Mouse (Mus musculus): ENCODE data around the gene Afg3l1. TPM values are rescaled to one million over a fixed set of nuclear protein-coding genes. Genes with fewer than 3 reads are reported as not detected.
"Not testable (repeated sequence)": the region's sequence is repeated elsewhere in the genome, so short reads cannot be mapped to it uniquely, and the experiment has no call there.

Gene Afg3l1
- polyA plus RNA-seq, 1 experiment from 2014 or later: 55.9 TPM

DNA sequence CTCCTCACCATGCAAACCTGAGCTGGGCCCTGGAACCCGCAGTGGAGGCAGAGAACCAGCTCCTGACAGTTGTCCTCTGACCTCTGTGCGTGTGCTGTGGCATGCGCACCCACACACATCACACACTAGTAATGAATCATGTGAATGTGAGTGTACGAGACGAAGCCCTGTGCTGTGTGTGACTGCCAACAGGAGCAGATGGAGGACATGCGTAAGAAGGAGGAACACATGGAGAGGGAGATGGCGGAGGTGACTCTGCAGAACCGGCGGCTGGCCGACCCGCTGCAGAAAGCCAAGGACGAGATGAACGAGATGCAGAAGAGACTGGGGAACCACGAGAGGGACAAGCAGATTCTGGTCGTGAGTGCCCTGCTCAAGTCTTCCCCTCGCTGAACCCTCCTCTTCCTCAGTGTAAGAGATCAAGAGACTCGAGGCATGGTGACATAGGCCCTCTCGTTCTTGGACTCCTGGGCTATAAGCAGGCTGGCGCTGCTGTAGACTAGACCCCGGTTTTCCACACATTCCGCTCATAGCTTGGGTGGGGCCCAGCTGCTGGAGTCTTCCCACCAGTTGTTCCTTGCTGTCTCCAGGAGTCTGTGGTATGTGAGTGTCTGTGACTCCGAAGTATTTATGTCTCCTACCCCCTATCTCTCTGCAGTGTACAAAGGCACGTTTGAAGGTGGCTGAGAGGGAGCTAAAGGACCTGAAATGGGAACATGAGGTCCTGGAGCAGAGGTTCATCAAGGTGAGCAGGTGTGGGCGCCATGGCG, 50.2 kb downstream of the Afg3l1 start:
- no peak overlapping the region for H3K9ac ChIP-seq
- no peaks in the 10 kb centered on the region for H3K9me3 ChIP-seq (replicated peaks)
- peaks cover 100% of the 10 kb centered on the region for H3K36me3 ChIP-seq (ENCODE audit: poor library complexity, severe bottlenecking)
- 0 out of 2 replicates have a peak, but pooled peaks have one; percentile 38 for ATAC-seq
- WGBS: 89% methylated on average over 25 of the region's 25 CpGs
- H3K27me3 ChIP-seq: no peaks in the 10 kb centered on the region
- H3K27ac ChIP-seq: no peak overlapping the region
- H3K4me1 ChIP-seq: no peaks in the 10 kb centered on the region
- H3K4me3 ChIP-seq: no peak overlapping the region
- no peak overlapping the region for H3K4me2 ChIP-seq

DNA sequence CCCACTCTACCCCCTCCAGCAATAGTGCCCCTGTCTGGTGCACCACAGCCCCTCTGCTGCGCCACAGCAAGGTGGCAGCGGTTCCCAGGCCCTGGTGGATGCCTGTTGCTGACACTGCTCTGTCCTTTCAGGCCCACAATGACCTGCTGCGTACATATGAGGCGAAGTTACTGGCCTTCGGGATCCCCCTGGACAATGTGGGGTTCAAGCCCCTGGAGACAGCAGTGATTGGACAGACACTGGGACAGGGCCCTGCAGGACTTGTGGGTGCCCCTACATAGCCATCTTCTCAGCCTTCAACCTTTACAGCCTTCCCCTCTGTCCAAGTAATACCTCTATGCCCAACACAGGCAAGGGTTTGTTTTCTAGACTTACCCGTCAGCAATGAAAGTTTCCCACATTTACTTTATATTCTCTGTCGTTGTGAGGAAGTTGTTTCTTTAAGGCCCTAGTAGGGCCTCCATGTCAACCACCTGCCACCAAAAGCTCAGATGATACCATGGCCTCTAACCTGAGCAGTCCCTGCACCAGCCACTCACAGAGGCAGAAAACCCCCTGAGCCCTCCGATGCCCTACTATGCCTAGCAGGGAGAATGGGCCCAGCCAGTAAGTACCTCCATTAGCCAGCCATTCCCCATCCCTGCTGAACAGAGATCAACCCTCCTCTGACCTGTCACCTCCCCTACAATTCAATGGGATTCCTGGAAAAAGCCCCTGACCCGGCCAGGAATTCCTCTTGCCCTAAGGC, 58.7 kb downstream of the Afg3l1 start:
- H3K27me3 ChIP-seq: peaks cover 12% of the 10 kb centered on the region
- H3K9ac ChIP-seq: no peak overlapping the region
- no peak overlapping the region for H3K27ac ChIP-seq
- no peaks in the 10 kb centered on the region for H3K4me1 ChIP-seq
- no peak for ATAC-seq
- no peak overlapping the region for H3K4me2 ChIP-seq
- WGBS: 87% methylated on average over 9 of the region's 9 CpGs
- no peaks in the 10 kb centered on the region for H3K9me3 ChIP-seq (replicated peaks)
- no peak overlapping the region for H3K4me3 ChIP-seq
- H3K36me3 ChIP-seq (ENCODE audit: poor library complexity, severe bottlenecking): peaks cover 55% of the 10 kb centered on the region

- H3K27me3 ChIP-seq: peaks cover 12% of the 10 kb centered on the region
- no peaks in the 10 kb centered on the region for H3K9me3 ChIP-seq (replicated peaks)
- no peak for ATAC-seq
- no peaks in the 10 kb centered on the region for H3K4me1 ChIP-seq
- H3K27ac ChIP-seq: no peak overlapping the region
- H3K9ac ChIP-seq: no peak overlapping the region
- no peak overlapping the region for H3K4me3 ChIP-seq
- H3K36me3 ChIP-seq (ENCODE audit: poor library complexity, severe bottlenecking): peaks cover 49% of the 10 kb centered on the region
- no peak overlapping the region for H3K4me2 ChIP-seq
- WGBS: 22% methylated on average over 8 of the region's 10 CpGs
These were observed 59.3 kb downstream of the Afg3l1 start for GRCm38 (mm10) chr8:123536990-123537380.

- not testable (repeated sequence) for H3K4me2 ChIP-seq; H3K4me1 ChIP-seq; H3K9ac ChIP-seq; ATAC-seq; H3K4me3 ChIP-seq; H3K9me3 ChIP-seq (replicated peaks); H3K27ac ChIP-seq
- Histone ChIP-seq H3K36me3 (ENCODE audit: poor library complexity, severe bottlenecking) (peaks cover 43% of the 10 kb centered on the region), H3K27me3 (peaks cover 12% of the 10 kb centered on the region)
- 78% methylated on average over 7 of the region's 14 CpGs for WGBS
These were observed 59.9 kb downstream of the Afg3l1 start for GRCm38 (mm10) chr8:123537641-123538040.

Other genes with a start within 250 kb of the Afg3l1 start
- 1.4 and 2.3 TPM in 2 replicates for gene Spata2l, start 241.7 kb upstream of the Afg3l1 start, polyA plus RNA-seq (2015; fragmentation: Nextera tagmentation; extraction: Ambion mirVana)
- gene Zfp276, start 223.7 kb upstream of the Afg3l1 start, polyA plus RNA-seq (2015; fragmentation: Nextera tagmentation; extraction: Ambion mirVana): 22.8 and 25.7 TPM in 2 replicates
- 32.9 and 40.3 TPM in 2 replicates for gene Vps9d1, start 223.6 kb upstream of the Afg3l1 start, polyA plus RNA-seq (2015; fragmentation: Nextera tagmentation; extraction: Ambion mirVana)
- 23.0 and 24.0 TPM in 2 replicates for gene Fanca, start 159.3 kb upstream of the Afg3l1 start, polyA plus RNA-seq (2015; fragmentation: Nextera tagmentation; extraction: Ambion mirVana)
- gene Spire2, start 145.2 kb upstream of the Afg3l1 start, polyA plus RNA-seq (2015; fragmentation: Nextera tagmentation; extraction: Ambion mirVana): 20.6 and 21.3 TPM in 2 replicates
- gene Tcf25, start 104.2 kb upstream of the Afg3l1 start, polyA plus RNA-seq (2015; fragmentation: Nextera tagmentation; extraction: Ambion mirVana): 190 and 207 TPM in 2 replicates
- gene Mc1r, start 70.8 kb upstream of the Afg3l1 start, polyA plus RNA-seq (2015; fragmentation: Nextera tagmentation; extraction: Ambion mirVana): 0.15 and 0.27 TPM in 2 replicates
- gene Tubb3, start 66.5 kb upstream of the Afg3l1 start, polyA plus RNA-seq (2015; fragmentation: Nextera tagmentation; extraction: Ambion mirVana): 1,305 and 1,381 TPM in 2 replicates
- gene Def8, start 54.4 kb upstream of the Afg3l1 start, polyA plus RNA-seq (2015; fragmentation: Nextera tagmentation; extraction: Ambion mirVana): 38.9 and 41.2 TPM in 2 replicates
- gene Dbndd1, start 37.6 kb downstream of the Afg3l1 start, polyA plus RNA-seq (2015; fragmentation: Nextera tagmentation; extraction: Ambion mirVana): 61.1 and 64.7 TPM in 2 replicates
- gene Gas8, start 40.9 kb downstream of the Afg3l1 start, polyA plus RNA-seq (2015; fragmentation: Nextera tagmentation; extraction: Ambion mirVana): 36.4 and 42.1 TPM in 2 replicates
- 8.3 and 8.9 TPM in 2 replicates for gene Rhou, start 176.0 kb downstream of the Afg3l1 start, polyA plus RNA-seq (2015; fragmentation: Nextera tagmentation; extraction: Ambion mirVana)